Mouse (Mus musculus) embryonic stem cell, embryonic (primary cell): ENCODE measurements at regions not wholly inside any gene's neighbourhood (a gene's known extent, or its start where the extent isn't known, plus 50 kb on each side); places are given as distances from the start of the nearest gene placed in this dataset.

Source experiments
- CTCF ChIA-PET, 4 experiments: fragments of 300-600 bp in 2 of 4; fragments of 350-600 bp in 2 of 4; sonication (Branson Sonifier 250); formaldehyde crosslinking; loops; one replicate each; lab custom pipeline; 2022; ENCODE audit warnings: inconsistent platforms in 2 of 4; lab: Charles Lee
- POLR2A ChIA-PET, 4 experiments: fragments of 300-600 bp in 2 of 4; fragments of 350-600 bp in 2 of 4; sonication (Branson Sonifier 250); formaldehyde crosslinking; loops; one replicate each; lab custom pipeline; 2022; ENCODE audit warnings: antibody characterized with exemption in 4 of 4, inconsistent platforms in 1 of 4; lab: Charles Lee

- ChIA-PET CTCF (no interaction called here), POLR2A (interaction anchor here in 2 of 4 experiments (0.5 to 0.8 kb wide), 2 partner anchors 72 to 645 kb away, joined by 3 to 14 read pairs; no protein-coding TSS in a partner anchor)
These were observed 60.7 kb downstream of the Ifng start for GRCm38 (mm10) chr10:118501571-118501970.

DNA sequence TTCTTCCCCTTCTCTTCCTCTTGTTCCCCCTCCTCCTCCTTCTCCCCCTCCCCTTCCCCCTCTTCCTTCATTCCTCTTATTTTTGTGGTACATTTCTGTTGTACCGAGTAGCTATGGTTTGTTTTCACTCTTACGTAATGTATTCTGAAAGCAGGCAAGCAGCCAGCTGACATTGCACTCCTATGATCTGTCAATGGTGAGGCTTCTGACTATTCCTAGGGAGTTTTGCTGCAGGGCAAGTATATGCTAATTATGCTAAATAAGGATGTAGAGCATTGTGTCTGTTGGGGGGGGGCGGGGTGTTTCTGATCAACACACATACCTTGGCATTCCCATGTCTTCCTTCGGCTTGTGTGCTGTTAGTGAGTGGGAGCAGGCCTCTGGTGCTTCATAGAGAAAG lies 64.0 kb downstream of the Ifng start:
- POLR2A ChIA-PET = interaction anchor here in 1 of 4 experiments (0.6 kb wide), 1 partner anchor 499 kb away, joined by 7 read pairs; no protein-coding TSS in a partner anchor
- CTCF ChIA-PET = no interaction called here

- CTCF ChIA-PET = interaction anchor here in 1 of 4 experiments (0.6 kb wide), 1 partner anchor 350 kb away, joined by 3 read pairs; no protein-coding TSS in a partner anchor
These were observed 65.3 kb downstream of the Ifng start for GRCm38 (mm10) chr10:118506154-118506553.

DNA sequence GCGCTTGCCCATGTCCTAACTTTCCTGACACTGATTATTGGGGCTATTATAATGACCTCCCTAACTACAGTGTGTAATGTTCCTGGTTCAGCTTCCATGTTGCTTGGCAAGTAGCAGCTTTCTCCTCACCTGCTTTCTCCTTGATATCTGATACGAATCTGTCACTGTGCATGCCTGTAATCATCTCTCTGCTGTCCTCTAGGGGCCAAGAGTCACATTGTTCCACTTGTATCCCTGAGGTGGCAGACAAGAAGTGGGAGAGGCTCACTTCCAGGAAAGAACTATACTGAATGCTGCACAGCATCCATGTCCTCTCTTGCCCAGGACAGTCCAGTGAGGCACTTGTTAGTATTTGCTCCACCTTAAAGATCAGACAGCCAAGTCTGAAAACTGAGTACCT lies 66.8 kb downstream of the Ifng start:
- POLR2A ChIA-PET = interaction anchor here in 1 of 4 experiments (1.2 kb wide), 1 partner anchor 50 kb away, joined by 3 read pairs; no protein-coding TSS in a partner anchor
- CTCF ChIA-PET = interaction anchor here in 3 of 4 experiments (0.6 to 1.3 kb wide), 6 partner anchors 20 to 822 kb away, joined by 3 to 7 read pairs (median 4); no protein-coding TSS in a partner anchor

More at GRCm38 (mm10) chr10:118506154-118506553, 65.3 kb downstream of the Ifng start:
- POLR2A ChIA-PET = interaction anchor here in 1 of 4 experiments (0.6 kb wide), 1 partner anchor 362 kb away, joined by 5 read pairs; no protein-coding TSS in a partner anchor

- ChIA-PET POLR2A (no interaction called here), CTCF (no interaction called here)
These were observed 76.0 kb downstream of the Ifng start for GRCm38 (mm10) chr10:118516839-118517238.

DNA sequence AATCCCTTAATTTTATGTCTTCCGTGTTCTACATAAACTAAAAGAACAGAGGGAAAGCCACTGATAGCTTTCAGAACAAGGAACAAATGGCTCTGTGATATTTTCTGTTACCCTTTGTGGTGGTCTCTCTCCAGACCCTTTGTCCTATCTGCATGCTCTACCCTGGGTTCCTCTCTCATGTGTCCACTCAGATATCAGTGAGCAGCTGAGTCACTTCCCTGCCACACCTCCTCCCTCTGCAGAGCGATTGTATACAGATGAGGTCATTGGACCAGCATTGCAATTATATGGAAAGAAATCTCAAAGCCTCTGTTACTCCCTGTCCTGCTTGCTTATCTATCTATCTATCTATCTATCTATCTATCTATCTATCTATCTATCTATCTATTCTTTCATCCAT lies 77.1 kb downstream of the Ifng start:
- CTCF ChIA-PET = interaction anchor here in 1 of 4 experiments (0.5 to 0.6 kb wide), 2 partner anchors 27 to 848 kb away, joined by 3 read pairs; no protein-coding TSS in a partner anchor

GRCm38 (mm10) chr10:118545966-118546365 lies 105.1 kb downstream of the Ifng start:
- CTCF ChIA-PET = interaction anchor here in 1 of 4 experiments (0.6 kb wide), 1 partner anchor 176 kb away, joined by 3 read pairs; no protein-coding TSS in a partner anchor

More for the DNA sequence above, 77.1 kb downstream of the Ifng start:
- POLR2A ChIA-PET = no interaction called here

GRCm38 (mm10) chr10:118550201-118550600 lies 109.4 kb downstream of the Ifng start:
- CTCF ChIA-PET = no interaction called here
- POLR2A ChIA-PET = interaction anchor here in 1 of 4 experiments (0.7 kb wide), 1 partner anchor 94 kb away, joined by 4 read pairs; no protein-coding TSS in a partner anchor

More at GRCm38 (mm10) chr10:118545966-118546365, 105.1 kb downstream of the Ifng start:
- POLR2A ChIA-PET = no interaction called here

- ChIA-PET POLR2A (interaction anchor here in 1 of 4 experiments (0.8 kb wide), 1 partner anchor 10 kb away, joined by 5 read pairs; no protein-coding TSS in a partner anchor), CTCF (no interaction called here)
These were observed 118.0 kb downstream of the Ifng start for GRCm38 (mm10) chr10:118558848-118559247.

GRCm38 (mm10) chr10:118564041-118564440 lies 123.2 kb downstream of the Ifng start:
- POLR2A ChIA-PET = interaction anchor here in 1 of 4 experiments (0.8 kb wide), 1 partner anchor 14 kb away, joined by 4 read pairs; no protein-coding TSS in a partner anchor
- CTCF ChIA-PET = interaction anchor here in 1 of 4 experiments (0.6 to 0.7 kb wide), 2 partner anchors 408 to 494 kb away, joined by 3 to 8 read pairs; no protein-coding TSS in a partner anchor

- ChIA-PET CTCF (interaction anchor here in 2 of 4 experiments (0.5 to 0.6 kb wide), 2 partner anchors 29 to 409 kb away, joined by 4 to 8 read pairs; no protein-coding TSS in a partner anchor), POLR2A (interaction anchor here in 2 of 4 experiments (0.6 to 0.8 kb wide), 3 partner anchors 14 to 696 kb away, joined by 3 to 4 read pairs (median 3); no protein-coding TSS in a partner anchor)
These were observed 123.9 kb downstream of the Ifng start for GRCm38 (mm10) chr10:118564528-118565268.

DNA sequence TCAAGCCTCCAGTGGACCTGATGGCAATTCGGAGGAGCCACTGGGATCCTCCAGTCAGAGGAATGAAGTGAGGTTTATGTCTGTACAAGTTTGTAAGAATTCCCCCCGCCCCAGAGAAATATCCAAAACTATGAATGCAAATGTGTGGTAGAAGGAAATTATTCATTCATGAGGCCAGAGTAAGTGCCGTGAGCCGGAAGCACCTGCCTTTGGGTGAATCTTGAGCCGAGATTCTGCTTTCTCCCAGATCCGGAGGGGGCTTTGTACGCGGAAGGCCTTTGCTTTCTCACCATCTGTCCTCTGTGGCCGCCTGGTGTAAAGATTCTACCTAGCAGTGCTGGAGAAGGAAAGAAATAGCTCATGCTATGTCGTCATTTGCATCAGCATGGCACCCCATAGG lies 127.8 kb downstream of the Ifng start:
- ChIA-PET POLR2A (interaction anchor here in 1 of 4 experiments (1.0 kb wide), 1 partner anchor 9 kb away, joined by 5 read pairs; no protein-coding TSS in a partner anchor), CTCF (no interaction called here)

GRCm38 (mm10) chr10:118569424-118569823 lies 128.6 kb downstream of the Ifng start:
- CTCF ChIA-PET = no interaction called here
- POLR2A ChIA-PET = interaction anchor here in 2 of 4 experiments (0.6 to 1.0 kb wide), 2 partner anchors 10 to 511 kb away, joined by 5 read pairs; no protein-coding TSS in a partner anchor

GRCm38 (mm10) chr10:118573247-118573646 lies 132.4 kb downstream of the Ifng start:
- ChIA-PET POLR2A (interaction anchor here in 1 of 4 experiments (0.7 kb wide), 1 partner anchor 71 kb away, joined by 3 read pairs; no protein-coding TSS in a partner anchor), CTCF (interaction anchor here in 1 of 4 experiments (0.6 kb wide), 1 partner anchor 13 kb away, joined by 3 read pairs; no protein-coding TSS in a partner anchor)

GRCm38 (mm10) chr10:118575570-118575969 lies 134.7 kb downstream of the Ifng start:
- CTCF ChIA-PET = interaction anchor here in 1 of 4 experiments (0.6 kb wide), 1 partner anchor 1790 kb away, joined by 4 read pairs; no protein-coding TSS in a partner anchor
- POLR2A ChIA-PET = interaction anchor here in 1 of 4 experiments (0.7 kb wide), 2 partner anchors 26 to 112 kb away, joined by 4 read pairs; no protein-coding TSS in a partner anchor

GRCm38 (mm10) chr10:118581376-118581775 lies 140.5 kb downstream of the Ifng start:
- CTCF ChIA-PET = no interaction called here
- POLR2A ChIA-PET = interaction anchor here in 1 of 4 experiments (0.6 kb wide), 1 partner anchor 34 kb away, joined by 8 read pairs; no protein-coding TSS in a partner anchor

- POLR2A ChIA-PET = interaction anchor here in 1 of 4 experiments (0.6 kb wide), 1 partner anchor 588 kb away, joined by 3 read pairs; no protein-coding TSS in a partner anchor
- CTCF ChIA-PET = no interaction called here
These were observed 145.0 kb downstream of the Ifng start for GRCm38 (mm10) chr10:118585821-118586220.

GRCm38 (mm10) chr10:118588198-118588597 lies 147.4 kb downstream of the Ifng start:
- ChIA-PET POLR2A (interaction anchor here in 1 of 4 experiments (1.9 kb wide), 1 partner anchor 10 kb away, joined by 5 read pairs; no protein-coding TSS in a partner anchor), CTCF (no interaction called here)
